Mouse (Mus musculus) heart, adult 2 months (tissue): Measurements from ENCODE around the gene 1700003F12Rik.

Experiments used
- CTCF ChIP-seq: fragments of 200-600 bp; IDR thresholded peaks from 2 replicates; pipeline ENCODE4 v1.8.1; 2022; ENCODE audit warnings: antibody characterized with exemption, mild to moderate bottlenecking, moderate library complexity
- EP300 ChIP-seq: fragments of 200-500 bp; IDR thresholded peaks from 2 replicates; pipeline ENCODE4 v1.6.1; 2011; ENCODE audit warnings: low read depth, low read length, control low read depth; ENCODE audit not compliant: insufficient read depth
- POLR2A ChIP-seq: fragments of 200-500 bp; IDR thresholded peaks from 2 replicates; pipeline ENCODE4 v1.6.1; 2011; ENCODE audit warnings: mild to moderate bottlenecking, low read depth, low read length, control low read depth; ENCODE audit not compliant: insufficient read depth

- TF ChIP-seq CTCF (no peak), POLR2A (no peak), EP300 (no peak)
Measured at GRCm38 (mm10) chr2:154555235-154555634, 8.3 kb downstream of the 1700003F12Rik start.
